Mouse (Mus musculus): ENCODE measurements around the gene Nr1h3. TPM values are rescaled to one million over a fixed set of nuclear protein-coding genes. Genes with fewer than 3 reads are reported as not detected.

Gene Nr1h3
- polyA plus RNA-seq, 1 experiment from 2014 or later = 1.9 TPM

GRCm38 (mm10) chr2:91180706-91181105 lies 21.9 kb downstream of the Nr1h3 start:
- no peak for ATAC-seq (ENCODE audit: low FRiP score)
- H3K9me3 ChIP-seq (ENCODE audit: control insufficient read depth, low read length) = no peaks in the 10 kb centered on the region
- no peak overlapping the region for H3K9ac ChIP-seq (ENCODE audit: low read length)
- H3K36me3 ChIP-seq (ENCODE audit: control insufficient read depth, insufficient read depth, low read length) = peaks cover 3% of the 10 kb centered on the region; the same call in 1 of the 2 replicates
- 74% methylated on average over 5 of the region's 5 CpGs for WGBS
- no peak for DNase-seq (ENCODE audit: low spot score, missing footprints)
- H3K4me2 ChIP-seq = no peak overlapping the region
- H3K27me3 ChIP-seq (ENCODE audit: control insufficient read depth, insufficient read depth, low read length) = no peaks in the 10 kb centered on the region
- no peak overlapping the region for H3K27ac ChIP-seq (ENCODE audit: low read depth, low read length)
- no peak overlapping the region for H3K4me3 ChIP-seq (ENCODE audit: low read depth, low read length)
- H3K4me1 ChIP-seq (ENCODE audit: control insufficient read depth, insufficient read depth, low read length) = peaks cover 17% of the 10 kb centered on the region

- Histone ChIP-seq H3K27ac (ENCODE audit: low read depth, low read length) (no peak overlapping the region), H3K4me3 (ENCODE audit: low read depth, low read length) (no peak overlapping the region), H3K4me1 (ENCODE audit: control insufficient read depth, insufficient read depth, low read length) (peaks cover 17% of the 10 kb centered on the region), H3K27me3 (ENCODE audit: control insufficient read depth, insufficient read depth, low read length) (no peaks in the 10 kb centered on the region), H3K36me3 (ENCODE audit: control insufficient read depth, insufficient read depth, low read length) (peaks cover 3% of the 10 kb centered on the region; the same call in 1 of the 2 replicates), H3K4me2 (no peak overlapping the region), H3K9ac (ENCODE audit: low read length) (no peak overlapping the region), H3K9me3 (ENCODE audit: control insufficient read depth, low read length) (no peaks in the 10 kb centered on the region)
- DNase-seq (ENCODE audit: low spot score, missing footprints) (no peak), ATAC-seq (ENCODE audit: low FRiP score) (no peak)
- 46% methylated on average over 4 of the region's 4 CpGs for WGBS
Measured at GRCm38 (mm10) chr2:91179825-91180224, 22.8 kb downstream of the Nr1h3 start.

GRCm38 (mm10) chr2:91176234-91176633 lies 26.4 kb downstream of the Nr1h3 start:
- H3K27ac ChIP-seq (ENCODE audit: low read depth, low read length) = no peak overlapping the region
- H3K9ac ChIP-seq (ENCODE audit: low read length) = no peak overlapping the region
- H3K27me3 ChIP-seq (ENCODE audit: control insufficient read depth, insufficient read depth, low read length) = no peaks in the 10 kb centered on the region
- no peak overlapping the region for H3K4me2 ChIP-seq
- peaks cover 3% of the 10 kb centered on the region; the same call in 1 of the 2 replicates for H3K36me3 ChIP-seq (ENCODE audit: control insufficient read depth, insufficient read depth, low read length)
- DNase-seq (ENCODE audit: low spot score, missing footprints) = no peak
- no peak overlapping the region for H3K4me3 ChIP-seq (ENCODE audit: low read depth, low read length)
- H3K9me3 ChIP-seq (ENCODE audit: control insufficient read depth, low read length) = no peaks in the 10 kb centered on the region
- H3K4me1 ChIP-seq (ENCODE audit: control insufficient read depth, insufficient read depth, low read length) = peaks cover 7% of the 10 kb centered on the region
- 76% methylated on average over 6 of the region's 6 CpGs for WGBS
- no peak for ATAC-seq (ENCODE audit: low FRiP score)

- Histone ChIP-seq H3K9me3 (ENCODE audit: control insufficient read depth, low read length) (no peaks in the 10 kb centered on the region), H3K36me3 (ENCODE audit: control insufficient read depth, insufficient read depth, low read length) (peaks cover 3% of the 10 kb centered on the region; the same call in 1 of the 2 replicates), H3K27ac (ENCODE audit: low read depth, low read length) (no peak overlapping the region), H3K27me3 (ENCODE audit: control insufficient read depth, insufficient read depth, low read length) (no peaks in the 10 kb centered on the region), H3K9ac (ENCODE audit: low read length) (no peak overlapping the region), H3K4me2 (no peak overlapping the region), H3K4me3 (ENCODE audit: low read depth, low read length) (no peak overlapping the region), H3K4me1 (ENCODE audit: control insufficient read depth, insufficient read depth, low read length) (peaks cover 5% of the 10 kb centered on the region)
- DNase-seq (ENCODE audit: low spot score, missing footprints) (no peak), ATAC-seq (ENCODE audit: low FRiP score) (no peak)
- WGBS = 92% methylated on average over 4 of the region's 4 CpGs
Measured at GRCm38 (mm10) chr2:91175490-91175889, 27.1 kb downstream of the Nr1h3 start.

GRCm38 (mm10) chr2:91169587-91170322 lies 32.9 kb downstream of the Nr1h3 start:
- 90% methylated on average over 25 of the region's 25 CpGs for WGBS
- H3K4me2 ChIP-seq = no peak overlapping the region
- peaks cover 8% of the 10 kb centered on the region; the same call in 1 of the 2 replicates for H3K36me3 ChIP-seq (ENCODE audit: control insufficient read depth, insufficient read depth, low read length)
- no peak overlapping the region for H3K27ac ChIP-seq (ENCODE audit: low read depth, low read length)
- H3K9ac ChIP-seq (ENCODE audit: low read length) = no peak overlapping the region
- ATAC-seq (ENCODE audit: low FRiP score) = no peak
- no peaks in the 10 kb centered on the region for H3K27me3 ChIP-seq (ENCODE audit: control insufficient read depth, insufficient read depth, low read length)
- H3K4me1 ChIP-seq (ENCODE audit: control insufficient read depth, insufficient read depth, low read length) = no peaks in the 10 kb centered on the region
- H3K9me3 ChIP-seq (ENCODE audit: control insufficient read depth, low read length) = no peaks in the 10 kb centered on the region
- DNase-seq (ENCODE audit: low spot score, missing footprints) = no peak
- H3K4me3 ChIP-seq (ENCODE audit: low read depth, low read length) = no peak overlapping the region

- DNase-seq (ENCODE audit: low spot score, missing footprints) = no peak
- ATAC-seq (ENCODE audit: low FRiP score) = no peak
- Histone ChIP-seq H3K27ac (ENCODE audit: low read depth, low read length) (no peak overlapping the region), H3K4me3 (ENCODE audit: low read depth, low read length) (no peak overlapping the region), H3K27me3 (ENCODE audit: control insufficient read depth, insufficient read depth, low read length) (no peaks in the 10 kb centered on the region), H3K9me3 (ENCODE audit: control insufficient read depth, low read length) (no peaks in the 10 kb centered on the region), H3K36me3 (ENCODE audit: control insufficient read depth, insufficient read depth, low read length) (peaks cover 10% of the 10 kb centered on the region), H3K4me1 (ENCODE audit: control insufficient read depth, insufficient read depth, low read length) (no peaks in the 10 kb centered on the region), H3K9ac (ENCODE audit: low read length) (no peak overlapping the region), H3K4me2 (no peak overlapping the region)
- WGBS = 76% methylated on average over 4 of the region's 4 CpGs
Measured at GRCm38 (mm10) chr2:91167629-91168028, 35.0 kb downstream of the Nr1h3 start.

- peaks cover 10% of the 10 kb centered on the region for H3K36me3 ChIP-seq (ENCODE audit: control insufficient read depth, insufficient read depth, low read length)
- H3K27ac ChIP-seq (ENCODE audit: low read depth, low read length) = no peak overlapping the region
- WGBS = 93% methylated on average over 6 of the region's 6 CpGs
Measured at GRCm38 (mm10) chr2:91164991-91165390, 37.6 kb downstream of the Nr1h3 start.

GRCm38 (mm10) chr2:91163532-91163931 lies 39.1 kb downstream of the Nr1h3 start:
- no peak overlapping the region for H3K9ac ChIP-seq (ENCODE audit: low read length)
- no peak overlapping the region for H3K4me2 ChIP-seq
- H3K4me3 ChIP-seq (ENCODE audit: low read depth, low read length) = no peak overlapping the region
- peaks cover 10% of the 10 kb centered on the region for H3K36me3 ChIP-seq (ENCODE audit: control insufficient read depth, insufficient read depth, low read length)
- H3K9me3 ChIP-seq (ENCODE audit: control insufficient read depth, low read length) = no peaks in the 10 kb centered on the region
- WGBS = 95% methylated on average over 5 of the region's 5 CpGs
- no peak overlapping the region for H3K27ac ChIP-seq (ENCODE audit: low read depth, low read length)
- no peaks in the 10 kb centered on the region for H3K27me3 ChIP-seq (ENCODE audit: control insufficient read depth, insufficient read depth, low read length)
- no peaks in the 10 kb centered on the region for H3K4me1 ChIP-seq (ENCODE audit: control insufficient read depth, insufficient read depth, low read length)
- no peak for DNase-seq (ENCODE audit: low spot score, missing footprints)
- no peak for ATAC-seq (ENCODE audit: low FRiP score)

More at GRCm38 (mm10) chr2:91164991-91165390, 37.6 kb downstream of the Nr1h3 start:
- Histone ChIP-seq H3K27me3 (ENCODE audit: control insufficient read depth, insufficient read depth, low read length) (no peaks in the 10 kb centered on the region), H3K9me3 (ENCODE audit: control insufficient read depth, low read length) (no peaks in the 10 kb centered on the region), H3K4me2 (no peak overlapping the region), H3K9ac (ENCODE audit: low read length) (no peak overlapping the region), H3K4me1 (ENCODE audit: control insufficient read depth, insufficient read depth, low read length) (no peaks in the 10 kb centered on the region), H3K4me3 (ENCODE audit: low read depth, low read length) (no peak overlapping the region)
- no peak for ATAC-seq (ENCODE audit: low FRiP score)
- no peak for DNase-seq (ENCODE audit: low spot score, missing footprints)

- H3K9ac ChIP-seq (ENCODE audit: low read length) = no peak overlapping the region
- no peaks in the 10 kb centered on the region for H3K4me1 ChIP-seq (ENCODE audit: control insufficient read depth, insufficient read depth, low read length)
- H3K27me3 ChIP-seq (ENCODE audit: control insufficient read depth, insufficient read depth, low read length) = no peaks in the 10 kb centered on the region
- H3K27ac ChIP-seq (ENCODE audit: low read depth, low read length) = no peak overlapping the region
- no peaks in the 10 kb centered on the region for H3K9me3 ChIP-seq (ENCODE audit: control insufficient read depth, low read length)
- no peak overlapping the region for H3K4me3 ChIP-seq (ENCODE audit: low read depth, low read length)
- WGBS = 78% methylated on average over 4 of the region's 4 CpGs
- ATAC-seq (ENCODE audit: low FRiP score) = no peak
- DNase-seq (ENCODE audit: low spot score, missing footprints) = no peak
- H3K4me2 ChIP-seq = no peak overlapping the region
- peaks cover 10% of the 10 kb centered on the region for H3K36me3 ChIP-seq (ENCODE audit: control insufficient read depth, insufficient read depth, low read length)
Measured at GRCm38 (mm10) chr2:91162952-91163351, 39.7 kb downstream of the Nr1h3 start.

All from midbrain, embryonic 11.5 days (tissue).